Mouse (Mus musculus) lung, postnatal 0 days (tissue): ENCODE measurements at regions not wholly inside any gene's neighbourhood (a gene's known extent, or its start where the extent isn't known, plus 50 kb on each side); places are given as distances from the start of the nearest gene placed in this dataset.

Experiments
- ATAC-seq: fragments of 200-750 bp; cut with Nextera tagmentation; 2 replicates; pipeline ENCODE4 v1.8.0; 2017; ENCODE audit warnings: moderate library complexity
- DNase-seq: peaks from one replicate; pipeline ENCODE4 v3.0.0-alpha.2; 2016; ENCODE audit warnings: low spot score
- H3K27ac ChIP-seq: fragments of 300-500 bp; sonication (generic); 2 replicates; pipeline ENCODE4 v1.5.1; 2014; ENCODE audit warnings: antibody characterized with exemption, mild to moderate bottlenecking, low read length, mixed read lengths
- H3K27me3 ChIP-seq: fragments of 300-500 bp; sonication (generic); replicated peaks from 2 replicates; pipeline ENCODE4 v1.6.1; 2014; ENCODE audit warnings: low read length, mixed read lengths; ENCODE audit not compliant: insufficient read depth
- H3K36me3 ChIP-seq: fragments of 300-500 bp; sonication (generic); 2 replicates; pipeline ENCODE4 v1.6.1; 2014; ENCODE audit warnings: low read length, mixed read lengths; ENCODE audit not compliant: insufficient read depth
- H3K4me1 ChIP-seq: fragments of 300-500 bp; sonication (generic); 2 replicates; pipeline ENCODE4 v1.6.1; 2014; ENCODE audit warnings: antibody characterized with exemption, low read depth, low read length, mixed read lengths; ENCODE audit not compliant: insufficient read depth
- H3K4me2 ChIP-seq: fragments of 300-500 bp; sonication (generic); replicated peaks from 2 replicates; pipeline ENCODE4 v1.6.1; 2014; ENCODE audit warnings: low read depth, mild to moderate bottlenecking, low read length, moderate library complexity, mixed read lengths
- H3K4me3 ChIP-seq: fragments of 300-500 bp; sonication (generic); 2 replicates; pipeline ENCODE4 v1.5.1; 2014; ENCODE audit warnings: low read depth, low read length
- H3K9ac ChIP-seq: fragments of 300-500 bp; sonication (generic); replicated peaks from 2 replicates; pipeline ENCODE4 v1.6.1; 2014; ENCODE audit warnings: low read depth, mild to moderate bottlenecking
- H3K9me3 ChIP-seq: fragments of 300-500 bp; sonication (generic); 2 replicates; pipeline ENCODE4 v1.6.1; 2016; ENCODE audit warnings: low read length, mixed read lengths
- CTCF ChIP-seq: IDR thresholded peaks from 2 replicates; pipeline ENCODE4 v1.5.1; 2016; ENCODE audit warnings: antibody characterized with exemption, mild to moderate bottlenecking
- EP300 ChIP-seq: IDR thresholded peaks from 2 replicates; pipeline ENCODE4 v1.6.1; 2016; ENCODE audit warnings: antibody characterized with exemption, mild to moderate bottlenecking, control low read depth
- WGBS: fragments of 180-500 bp; shearing (Covaris S2); extraction: QIAGEN DNeasy Blood & Tissue Kit; methylation state at CpG from one replicate; pipeline ENCODE4 v1.1.7; 2014; 5-methylcytosine and 5-hydroxymethylcytosine counted together

- Histone ChIP-seq H3K4me2 (no peak overlapping the region), H3K9ac (no peak overlapping the region), H3K27ac (no peak overlapping the region), H3K9me3 (no peaks in the 10 kb centered on the region), H3K4me1 (no peaks in the 10 kb centered on the region), H3K27me3 (no peaks in the 10 kb centered on the region), H3K4me3 (no peak overlapping the region), H3K36me3 (no peaks in the 10 kb centered on the region)
- ATAC-seq, result peak; percentile 46; the same call in 1 of the 2 replicates
- TF ChIP-seq CTCF (no peak), EP300 (0 out of 2 replicates have a peak, but pooled peaks have one; percentile 17)
- peak; percentile 49 for DNase-seq
- 57% methylated on average over 2 of the region's 2 CpGs for WGBS
These were observed 93.0 kb upstream of the Irx6 start for GRCm38 (mm10) chr8:92581051-92581450.

- Histone ChIP-seq H3K4me2 (no peak overlapping the region), H3K27me3 (no peaks in the 10 kb centered on the region), H3K4me1 (no peaks in the 10 kb centered on the region), H3K9ac (no peak overlapping the region), H3K4me3 (no peak overlapping the region), H3K9me3 (no peaks in the 10 kb centered on the region), H3K36me3 (no peaks in the 10 kb centered on the region), H3K27ac (no peak overlapping the region)
- ATAC-seq (no peak), DNase-seq (no peak)
- 89% methylated on average over 3 of the region's 3 CpGs for WGBS
- TF ChIP-seq EP300, result no peak
These were observed 73.3 kb upstream of the Irx6 start for GRCm38 (mm10) chr8:92600766-92601165.

- no peaks in the 10 kb centered on the region for H3K36me3 ChIP-seq
- H3K4me3 ChIP-seq, result no peak overlapping the region
- no peaks in the 10 kb centered on the region for H3K9me3 ChIP-seq
- no peak overlapping the region for H3K9ac ChIP-seq
- TF ChIP-seq EP300 (no peak), CTCF (no peak)
- no peak overlapping the region for H3K4me2 ChIP-seq
- DNase-seq, result no peak
- H3K27me3 ChIP-seq, result no peaks in the 10 kb centered on the region
- WGBS, result 36% methylated on average over 7 of the region's 7 CpGs
- no peak overlapping the region for H3K27ac ChIP-seq
- H3K4me1 ChIP-seq, result no peaks in the 10 kb centered on the region
- no peak for ATAC-seq
These were observed 71.1 kb upstream of the Irx6 start for GRCm38 (mm10) chr8:92602973-92603372.

- WGBS, result 79% methylated on average over 5 of the region's 5 CpGs
- Histone ChIP-seq H3K4me3 (no peak overlapping the region), H3K4me1 (no peaks in the 10 kb centered on the region), H3K36me3 (no peaks in the 10 kb centered on the region), H3K9me3 (no peaks in the 10 kb centered on the region), H3K9ac (no peak overlapping the region), H3K27ac (no peak overlapping the region), H3K4me2 (no peak overlapping the region), H3K27me3 (no peaks in the 10 kb centered on the region)
- DNase-seq (no peak), ATAC-seq (no peak)
- TF ChIP-seq EP300 (no peak), CTCF (no peak)
These were observed 68.5 kb upstream of the Irx6 start for GRCm38 (mm10) chr8:92605631-92606030.

GRCm38 (mm10) chr8:92607604-92608003, 66.5 kb upstream of the Irx6 start:
- DNase-seq, result no peak
- Histone ChIP-seq H3K9me3 (no peaks in the 10 kb centered on the region), H3K4me3 (no peak overlapping the region), H3K27ac (no peak overlapping the region), H3K36me3 (no peaks in the 10 kb centered on the region), H3K9ac (no peak overlapping the region), H3K4me2 (no peak overlapping the region), H3K27me3 (no peaks in the 10 kb centered on the region), H3K4me1 (no peaks in the 10 kb centered on the region)
- no peak for ATAC-seq
- WGBS, result 59% methylated on average over 6 of the region's 6 CpGs
- TF ChIP-seq CTCF (no peak), EP300 (no peak)

- H3K9ac ChIP-seq, result no peak overlapping the region
- DNase-seq, result no peak
- no peaks in the 10 kb centered on the region for H3K4me1 ChIP-seq
- H3K36me3 ChIP-seq, result no peaks in the 10 kb centered on the region
- H3K27me3 ChIP-seq, result no peaks in the 10 kb centered on the region
- no peaks in the 10 kb centered on the region for H3K9me3 ChIP-seq
- 54% methylated on average over 2 of the region's 2 CpGs for WGBS
- no peak overlapping the region for H3K27ac ChIP-seq
- TF ChIP-seq EP300 (no peak), CTCF (no peak)
- H3K4me3 ChIP-seq, result no peak overlapping the region
- no peak overlapping the region for H3K4me2 ChIP-seq
- no peak for ATAC-seq
These were observed 64.2 kb upstream of the Irx6 start for GRCm38 (mm10) chr8:92609908-92610307.

- WGBS, result 50% methylated on average over 6 of the region's 6 CpGs
- Histone ChIP-seq H3K27ac (no peak overlapping the region), H3K36me3 (no peaks in the 10 kb centered on the region), H3K4me2 (no peak overlapping the region), H3K4me3 (no peak overlapping the region), H3K27me3 (no peaks in the 10 kb centered on the region), H3K9ac (no peak overlapping the region), H3K4me1 (no peaks in the 10 kb centered on the region), H3K9me3 (no peaks in the 10 kb centered on the region)
- TF ChIP-seq EP300 (no peak), CTCF (no peak)
- DNase-seq (no peak), ATAC-seq (no peak)
These were observed 63.5 kb upstream of the Irx6 start for GRCm38 (mm10) chr8:92610487-92611059.
